Mouse (Mus musculus) small intestine, adult 10 weeks (tissue): ENCODE results near the gene Spdye4c. TPM values are rescaled to one million over a fixed set of nuclear protein-coding genes. Genes with fewer than 3 reads are reported as not detected.

Experiments used
- polyA plus RNA-seq: library from polyadenylated mRNA; stranded (reverse); fragments of 350-450 nt; fragmentation: Illumina TruSeq; extraction: RNeasy Lipid Tissue Mini Kit (QIAGEN cat#74804); gene quantifications from one replicate; pipeline ENCODE4 v1.2.3, GENCODE M21; 2014; ENCODE audit warnings: low replicate concordance

Spdye4c gene
- polyA plus RNA-seq = not detected

GRCm38 (mm10) chr2:128590909-128591308, at the start of gene Spdye4c:
Gene Spdye4c (plus strand): TSS chr2:128591209.

Other genes with a start within 250 kb of the Spdye4c start
- 65.2 TPM for gene Anapc1, start 96.2 kb downstream of the Spdye4c start, polyA plus RNA-seq
- gene Mertk, start 107.7 kb downstream of the Spdye4c start, polyA plus RNA-seq = 107 TPM
- 106 TPM for gene Tmem87b, start 226.9 kb downstream of the Spdye4c start, polyA plus RNA-seq